Mouse (Mus musculus) CD8-positive naive resting alpha-beta T cell, adult 2 months (primary cell): ENCODE results near the gene Tada2b.
A peak's percentile ranks its signal among the peaks of the same experiment; 100 is the strongest.

Experiments used
- DNase-seq, 2 experiments: peaks; one replicate each; pipeline ENCODE4 v3.0.0; 2022; ENCODE audit warnings: low read depth in 2 of 2, low spot score in 2 of 2

Tada2b gene

DNA sequence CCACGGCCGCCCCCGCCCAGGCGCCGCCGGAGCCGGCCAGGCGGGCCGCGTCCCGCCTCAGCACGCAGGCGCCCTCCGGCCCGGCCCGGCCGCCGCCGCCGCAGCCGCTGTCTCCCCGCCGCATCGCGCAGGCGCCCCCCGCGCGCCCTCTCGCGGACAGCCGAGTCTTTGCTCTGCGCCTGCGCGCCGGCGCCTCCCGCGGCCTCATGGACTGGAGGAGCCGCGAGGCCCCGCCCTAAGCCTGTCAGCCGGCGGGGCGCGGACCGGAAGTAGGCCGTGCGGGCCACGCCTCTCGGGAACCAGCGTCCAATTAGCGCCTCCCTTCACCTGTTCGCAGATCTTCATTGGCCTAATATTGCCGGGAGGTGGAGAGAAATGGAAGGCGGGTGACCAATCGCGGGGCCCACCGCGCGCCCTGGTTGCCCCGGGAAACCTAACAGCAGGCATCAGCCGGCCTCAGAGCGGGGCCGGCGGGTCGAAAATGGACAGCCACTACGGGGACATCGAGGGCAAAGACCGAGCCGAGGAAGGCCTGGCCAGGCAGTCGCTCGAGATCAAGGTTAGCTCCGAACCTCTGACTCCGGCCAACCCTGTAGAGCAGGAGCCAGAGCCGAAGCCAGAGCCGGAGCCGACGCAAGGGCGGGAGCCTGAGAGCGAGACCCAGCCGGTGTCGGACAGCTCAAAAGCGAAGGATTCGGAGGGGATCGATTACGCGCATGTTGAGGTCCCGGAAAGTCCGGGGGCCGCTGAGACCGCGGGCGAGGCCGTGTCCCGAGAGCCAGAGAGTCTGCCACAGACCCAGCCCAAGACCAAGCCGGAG lies at the start of gene Tada2b, which contains the start of gene Ccdc96:
TSS of gene Tada2b (minus strand) at position 115 of the 820 bp plus-strand sequence.
TSS of gene Ccdc96 (plus strand) at position 418 of the 820 bp plus-strand sequence.
- DNase-seq = peak; percentile 93 to 96

DNA sequence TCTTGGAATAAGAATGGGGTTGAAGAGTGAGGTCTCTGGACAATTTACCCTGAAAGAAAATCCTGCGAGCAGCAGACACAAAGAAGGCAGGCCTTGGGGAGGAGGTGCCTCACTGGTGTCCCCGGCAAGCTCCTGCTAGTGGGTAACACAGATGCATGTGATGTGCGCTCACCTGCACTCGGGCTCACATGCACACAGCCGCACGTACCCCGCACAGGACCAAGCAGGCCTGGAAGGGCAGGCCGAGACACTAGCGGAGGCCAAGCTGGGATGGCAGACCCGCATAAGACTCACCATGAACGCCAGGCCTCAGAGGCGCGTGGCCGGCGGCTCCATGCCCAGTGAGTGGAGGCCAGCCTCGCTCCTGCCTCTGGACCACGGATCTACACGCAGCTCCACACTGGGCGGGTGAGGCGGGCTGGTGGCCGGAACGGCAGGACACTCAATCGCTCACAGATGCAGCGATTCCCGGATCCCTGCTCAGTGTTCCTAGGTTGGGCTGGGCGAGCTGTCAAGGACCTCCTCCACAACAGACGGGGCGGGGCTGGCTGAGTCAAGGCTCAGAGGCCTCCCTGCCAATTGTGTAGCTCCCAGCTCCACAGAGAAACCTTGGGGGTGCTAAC lies 46.2 kb upstream of the Tada2b start:
- peak in 1 of 2 experiments; percentile 17 for DNase-seq

- DNase-seq = no peak
Observed at GRCm38 (mm10) chr5:36529698-36530097, 45.6 kb upstream of the Tada2b start.

- DNase-seq = no peak
Observed at GRCm38 (mm10) chr5:36526921-36527320, 42.8 kb upstream of the Tada2b start.

GRCm38 (mm10) chr5:36526274-36526673 lies 42.2 kb upstream of the Tada2b start:
- no peak for DNase-seq

- no peak for DNase-seq
Observed at GRCm38 (mm10) chr5:36525216-36525615, 41.1 kb upstream of the Tada2b start.

DNA sequence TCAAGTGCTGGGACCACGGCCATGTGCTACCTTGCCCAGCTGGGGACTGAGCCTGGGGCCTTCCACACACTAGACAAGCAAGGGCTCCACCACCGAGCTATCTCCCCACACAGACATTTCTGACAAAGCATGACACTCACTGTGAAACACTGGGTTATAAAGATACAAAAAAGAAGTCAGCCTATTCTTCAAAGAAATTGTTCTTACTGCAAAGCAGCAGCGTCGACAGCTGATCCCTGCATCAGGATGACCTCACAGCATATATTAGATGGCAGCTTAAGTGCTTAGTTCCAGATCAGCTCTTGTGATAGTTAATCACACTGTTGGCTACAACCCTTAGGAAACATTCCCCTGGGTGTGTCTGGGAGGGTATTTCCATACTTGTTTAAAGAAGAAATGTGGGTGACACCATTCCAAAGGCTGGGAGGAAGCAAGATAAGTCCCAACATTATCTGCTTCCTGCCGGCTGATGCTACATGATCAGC lies 39.2 kb upstream of the Tada2b start:
- DNase-seq = no peak

DNA sequence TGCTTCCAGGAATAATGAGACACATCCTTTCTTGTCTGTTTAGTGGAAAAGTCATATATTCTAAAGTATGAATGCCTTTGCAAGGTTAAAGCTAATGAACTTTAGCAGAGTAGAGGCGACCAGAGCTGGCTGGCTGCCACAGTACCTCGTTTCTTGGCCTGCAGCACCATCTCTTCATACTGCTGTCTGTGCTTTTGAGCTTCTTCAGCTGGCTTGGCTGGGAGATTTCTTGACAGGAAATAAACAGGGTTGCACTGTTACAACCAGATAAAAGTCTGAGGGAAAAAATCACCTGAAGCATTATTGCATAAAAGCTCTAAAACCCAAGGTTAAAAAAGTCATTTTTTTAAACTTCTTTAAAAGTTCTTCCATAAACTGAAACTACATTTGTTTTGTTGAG lies 38.7 kb upstream of the Tada2b start:
- DNase-seq = no peak

DNA sequence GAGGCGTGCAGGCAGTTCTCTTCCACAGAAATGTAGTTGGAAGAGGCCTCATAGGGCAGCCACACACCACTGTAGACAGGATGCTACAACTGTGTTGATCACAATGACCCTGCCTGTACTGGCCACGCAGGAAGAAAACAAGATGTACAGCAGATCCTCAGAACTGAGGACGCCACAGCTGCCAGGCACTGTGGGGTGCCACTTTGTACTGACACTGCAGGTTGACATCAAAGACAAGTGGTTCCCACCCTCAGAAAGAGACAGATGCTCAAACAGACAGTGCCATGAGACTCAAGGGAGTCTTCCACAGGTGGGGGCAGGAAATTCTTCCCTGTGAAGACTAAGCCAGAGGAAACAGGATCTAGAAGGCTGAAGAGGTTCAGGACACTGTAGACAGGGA lies 35.7 kb upstream of the Tada2b start:
- no peak for DNase-seq

DNA sequence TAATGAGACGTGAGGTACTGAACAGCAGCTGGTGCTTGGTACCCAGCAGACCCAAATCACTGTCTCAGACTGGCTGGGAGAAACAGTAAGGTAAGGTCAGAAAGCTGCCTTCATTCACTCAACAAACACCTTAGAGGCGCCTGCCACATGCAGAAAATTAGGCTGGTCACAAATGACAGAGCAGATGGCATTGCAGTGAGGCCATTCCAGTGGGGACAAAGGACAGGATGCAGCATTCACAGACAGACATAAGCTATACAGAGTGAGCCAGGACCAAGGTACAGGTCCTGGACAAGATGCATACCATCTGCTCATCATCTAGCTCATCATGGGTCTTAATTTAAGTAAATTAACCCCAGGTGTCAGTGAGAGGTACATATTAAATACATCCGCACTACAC lies 33.5 kb upstream of the Tada2b start:
- DNase-seq = no peak

- DNase-seq = no peak
Observed at GRCm38 (mm10) chr5:36515558-36515957, 31.5 kb upstream of the Tada2b start.

GRCm38 (mm10) chr5:36515126-36515525 lies 31.0 kb upstream of the Tada2b start:
- no peak for DNase-seq

DNA sequence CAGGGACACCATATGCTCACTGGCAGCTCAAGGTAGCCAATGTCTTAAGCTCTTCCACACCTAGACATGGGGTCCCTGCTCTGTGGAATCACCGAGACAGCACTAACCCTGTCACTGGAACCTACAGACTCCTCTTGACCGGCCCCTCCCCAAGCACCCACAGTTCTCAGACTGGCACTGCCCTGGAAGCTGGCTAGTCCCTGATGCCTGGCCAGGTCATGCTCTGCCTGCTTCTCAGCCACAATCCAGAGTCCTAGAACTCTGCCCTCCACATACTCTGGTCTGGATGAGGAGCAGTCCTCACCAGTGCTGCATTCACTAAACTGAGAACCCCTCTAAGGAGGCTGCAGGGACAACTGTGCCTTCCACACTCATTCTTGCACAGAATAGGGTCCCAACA lies 26.9 kb upstream of the Tada2b start:
- DNase-seq = no peak

GRCm38 (mm10) chr5:36508351-36508750 lies 24.3 kb upstream of the Tada2b start:
- no peak for DNase-seq

- no peak for DNase-seq
Observed at GRCm38 (mm10) chr5:36505643-36506042, 21.6 kb upstream of the Tada2b start.

GRCm38 (mm10) chr5:36505235-36505634 lies 21.1 kb upstream of the Tada2b start:
- no peak for DNase-seq

- no peak for DNase-seq
Observed at GRCm38 (mm10) chr5:36494709-36495108, 10.6 kb upstream of the Tada2b start.

DNA sequence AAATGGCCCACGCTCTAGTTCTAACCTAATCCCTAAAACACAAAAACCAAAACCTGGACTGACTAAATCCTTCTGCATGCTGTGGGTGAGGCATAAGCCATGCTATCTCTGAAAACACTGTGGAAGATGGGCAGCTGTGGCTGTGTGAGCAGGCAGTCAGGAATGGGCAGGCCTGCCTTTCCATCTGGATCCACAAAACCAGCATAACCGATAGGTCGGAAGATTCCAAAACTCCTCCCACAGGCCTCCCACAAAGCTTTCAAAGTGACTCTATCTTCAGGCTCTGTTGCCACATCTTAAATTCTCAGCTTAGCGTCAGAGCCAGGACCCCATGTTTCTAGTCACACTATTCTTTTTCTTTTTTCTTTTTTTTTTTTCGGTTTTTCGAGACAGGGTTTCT lies 9.8 kb upstream of the Tada2b start:
- no peak for DNase-seq

DNA sequence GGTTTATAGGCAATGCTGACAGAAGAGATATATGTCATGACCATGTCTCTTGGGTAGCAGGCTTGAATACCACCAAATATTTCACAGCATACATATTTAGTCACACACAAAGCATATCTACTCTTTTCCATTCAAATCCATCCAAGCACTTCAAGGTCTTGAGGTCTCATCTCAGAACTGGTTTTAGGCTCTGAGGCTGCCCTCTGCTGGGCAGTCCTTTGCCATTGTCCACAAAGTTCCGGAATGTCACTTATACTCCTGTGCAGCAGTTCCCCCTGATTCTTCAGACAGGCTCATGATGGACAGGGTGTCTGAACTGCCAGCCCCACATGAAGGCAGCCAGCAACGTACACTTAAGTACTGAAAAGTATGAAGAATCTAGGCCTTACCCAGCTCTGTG lies 5.1 kb upstream of the Tada2b start:
- DNase-seq = peak in 1 of 2 experiments; percentile 10

DNA sequence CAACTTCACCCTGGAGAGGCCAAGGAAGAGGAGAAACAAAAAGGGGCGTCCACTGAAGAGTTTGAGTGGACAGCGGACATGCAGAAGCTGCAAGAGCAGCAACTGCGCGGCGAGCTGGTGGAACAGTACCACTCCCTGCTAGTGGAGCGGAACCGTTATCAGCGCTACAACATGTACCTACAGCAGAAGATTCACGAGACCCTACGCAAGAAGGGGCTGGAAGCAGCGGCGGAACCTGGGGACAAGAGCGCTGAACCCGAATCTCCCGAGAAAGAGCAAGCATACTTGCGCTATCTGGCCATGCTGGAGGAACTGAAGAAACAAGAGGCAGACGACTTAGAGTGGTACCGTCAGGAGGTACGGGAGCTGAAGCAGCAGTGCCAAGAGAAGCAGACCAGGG lies 1.2 kb upstream of the Tada2b start:
- DNase-seq = no peak

- peak; percentile 28 to 35 for DNase-seq
Observed at GRCm38 (mm10) chr5:36483203-36484101, 633 bp downstream of the Tada2b start.
